Mouse (Mus musculus) embryonic facial prominence, embryonic 13.5 days (tissue): ENCODE data around the gene Map1lc3b. TPM values are rescaled to one million over a fixed set of nuclear protein-coding genes. Genes with fewer than 3 reads are reported as not detected.

Experiments
- ATAC-seq: fragments of 200-750 bp; cut with Nextera tagmentation; 2 replicates; pipeline ENCODE4 v1.8.0; 2017; ENCODE audit warnings: low read depth; ENCODE audit not compliant: insufficient number of reproducible peaks, insufficient read depth, low FRiP score, low TSS enrichment
- H3K27ac ChIP-seq: fragments of 300-500 bp; sonication (generic); 2 replicates; pipeline ENCODE4 v1.5.1; 2015; ENCODE audit warnings: moderate library complexity, mild to moderate bottlenecking, inconsistent platforms
- H3K27me3 ChIP-seq: fragments of 300-500 bp; sonication (generic); 2 replicates; pipeline ENCODE4 v1.6.1; 2015; ENCODE audit warnings: mild to moderate bottlenecking, inconsistent platforms
- H3K36me3 ChIP-seq: fragments of 300-500 bp; sonication (generic); 2 replicates; pipeline ENCODE4 v1.6.1; 2015; ENCODE audit warnings: mild to moderate bottlenecking, inconsistent platforms
- H3K4me1 ChIP-seq: fragments of 300-500 bp; sonication (generic); 2 replicates; pipeline ENCODE4 v1.6.1; 2015; ENCODE audit warnings: inconsistent platforms
- H3K4me2 ChIP-seq: fragments of 300-500 bp; sonication (generic); 2 replicates; pipeline ENCODE4 v1.6.1; 2015; ENCODE audit warnings: moderate library complexity, mild to moderate bottlenecking, inconsistent platforms
- H3K4me3 ChIP-seq: fragments of 300-500 bp; sonication (generic); 2 replicates; pipeline ENCODE4 v1.5.1; 2015; ENCODE audit warnings: mild to moderate bottlenecking, inconsistent platforms
- H3K9ac ChIP-seq: fragments of 300-500 bp; sonication (generic); 2 replicates; pipeline ENCODE4 v1.6.1; 2015; ENCODE audit warnings: mild to moderate bottlenecking, inconsistent platforms
- H3K9me3 ChIP-seq: fragments of 300-500 bp; sonication (generic); 2 replicates; pipeline ENCODE4 v1.6.1; 2016; ENCODE audit warnings: inconsistent platforms
- WGBS: fragments of 180-500 bp; shearing (Covaris S2); methylation state at CpG from one replicate; pipeline ENCODE4 v1.1.7; 2015; ENCODE audit warnings: mixed read lengths; 5-methylcytosine and 5-hydroxymethylcytosine counted together
- polyA plus RNA-seq: library from polyadenylated mRNA; unstranded; fragments of >200 nt; fragmentation: Nextera tagmentation; extraction: Ambion mirVana; gene quantifications from 2 replicates; pipeline ENCODE4 v1.2.1, GENCODE M21; 2015

The Map1lc3b gene
- polyA plus RNA-seq, 1 experiment from 2014 or later = 206 TPM

GRCm38 (mm10) chr8:121575661-121576060 lies 14.5 kb upstream of the Map1lc3b start:
- Histone ChIP-seq H3K9ac (peak overlapping the region; percentile 11; the same call in 1 of the 2 replicates), H3K9me3 (no peaks in the 10 kb centered on the region), H3K27me3 (no peaks in the 10 kb centered on the region), H3K27ac (no peak overlapping the region), H3K4me3 (no peak overlapping the region), H3K4me1 (peaks cover 33% of the 10 kb centered on the region), H3K4me2 (no peak overlapping the region), H3K36me3 (no peaks in the 10 kb centered on the region)
- no peak for ATAC-seq
- WGBS = 74% methylated on average over 3 of the region's 3 CpGs

DNA sequence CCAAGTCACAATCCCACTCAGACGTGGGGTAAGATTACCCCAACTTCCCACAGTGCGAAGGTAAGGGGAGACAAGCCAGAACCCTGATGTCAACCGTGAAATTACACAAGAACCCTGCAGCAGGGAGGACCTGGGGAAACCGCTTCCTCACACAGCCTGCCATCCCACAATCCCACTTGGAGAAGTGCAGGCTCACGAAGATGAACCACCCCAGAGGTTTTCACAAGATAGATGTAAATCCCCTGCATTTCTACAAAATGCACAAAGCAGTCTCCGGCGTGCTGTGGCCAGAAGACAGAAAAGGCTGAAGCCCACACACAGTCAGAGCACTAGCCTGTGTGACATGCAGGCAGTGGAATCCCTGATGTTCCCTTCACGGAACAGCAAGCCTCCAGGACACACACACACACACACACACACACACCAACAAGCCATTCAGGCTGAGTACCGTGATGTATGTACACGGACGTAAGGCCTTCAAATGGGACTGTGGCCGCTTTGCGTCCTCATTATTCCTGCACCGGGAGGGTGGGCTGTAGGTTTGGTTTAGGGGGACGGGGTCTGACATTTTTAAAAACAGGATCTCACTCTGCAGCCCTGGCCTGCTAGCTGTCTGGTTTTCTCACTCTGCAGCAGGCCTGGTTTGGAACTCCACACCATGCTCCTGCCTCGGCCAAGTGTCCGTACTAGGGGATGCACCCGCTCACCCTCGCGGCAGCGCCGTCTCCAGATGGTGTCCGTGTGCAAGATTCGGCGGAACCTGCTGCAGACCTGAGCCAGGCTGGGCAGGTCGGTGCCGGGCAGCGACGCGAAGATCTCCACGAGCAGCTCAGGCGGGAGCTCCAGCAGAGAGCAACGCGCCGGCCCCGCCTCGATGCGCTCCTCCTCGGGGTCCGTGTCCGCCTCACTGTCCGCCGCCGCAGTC lies 12.1 kb upstream of the Map1lc3b start:
- Histone ChIP-seq H3K27ac (peak overlapping the region; percentile 33; the same call in 1 of the 2 replicates), H3K36me3 (no peaks in the 10 kb centered on the region), H3K4me3 (peak overlapping the region; percentile 92), H3K9me3 (no peaks in the 10 kb centered on the region), H3K4me1 (peaks cover 31% of the 10 kb centered on the region), H3K4me2 (peak overlapping the region; percentile 90), H3K27me3 (no peaks in the 10 kb centered on the region), H3K9ac (peak overlapping the region; percentile 92)
- under 1% methylated on average over 44 of the region's 44 CpGs for WGBS
- peak; percentile 17 for ATAC-seq

DNA sequence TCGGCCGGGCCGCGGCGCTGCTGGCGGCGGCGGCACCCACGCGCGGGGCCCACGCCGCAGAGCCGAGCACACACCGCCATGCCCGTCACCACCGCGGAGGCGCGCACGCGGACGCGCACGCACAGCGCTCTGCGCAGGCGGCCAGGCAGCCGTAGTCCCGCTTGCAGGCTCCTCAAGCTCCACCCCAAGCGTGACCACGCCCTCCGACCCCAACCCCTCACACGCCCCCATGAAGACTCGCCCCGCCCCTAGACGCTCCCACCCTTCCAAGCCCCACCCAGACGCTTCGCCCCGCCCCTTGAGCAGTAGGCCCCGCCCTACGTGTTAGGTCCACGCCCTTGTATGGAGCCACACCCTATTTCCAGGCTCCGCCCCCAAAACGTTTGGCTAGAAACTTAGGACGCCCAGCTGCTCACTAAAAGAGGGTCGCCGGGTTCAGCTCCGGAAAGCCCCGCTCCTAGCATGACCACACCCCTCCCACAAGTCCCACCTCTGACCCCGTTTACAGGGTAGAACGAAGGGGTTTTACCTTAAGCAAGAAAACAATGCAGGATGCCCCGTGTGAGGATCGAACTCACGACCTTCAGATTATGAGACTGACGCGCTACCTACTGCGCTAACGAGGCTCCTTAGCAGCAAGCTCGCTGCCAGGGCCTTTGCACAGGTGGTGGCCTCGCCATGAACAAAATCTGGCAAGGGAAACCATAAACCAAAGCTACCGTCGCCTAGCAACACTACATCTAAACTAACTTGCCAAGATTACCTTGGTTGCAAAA lies 11.3 kb upstream of the Map1lc3b start, which contains the start of gene Fbxo31:
Gene Fbxo31 (minus strand): TSS at position 131 of the 776 bp plus-strand sequence.
- Histone ChIP-seq H3K4me3 (peak within 1 kb of the TSS; percentile 92), H3K4me1 (peaks cover 27% of the 10 kb centered on the region), H3K36me3 (no peaks in the 10 kb centered on the region), H3K9ac (peak within 1 kb of the TSS; percentile 92), H3K27ac (peak within 1 kb of the TSS; percentile 33; the same call in 1 of the 2 replicates), H3K4me2 (peak within 1 kb of the TSS; percentile 90), H3K9me3 (no peaks in the 10 kb centered on the region), H3K27me3 (no peaks in the 10 kb centered on the region)
- under 1% methylated on average over 62 of the region's 63 CpGs for WGBS
- ATAC-seq = peak; percentile 89

- WGBS = 26% methylated on average over 9 of the region's 9 CpGs
- H3K9me3 ChIP-seq = no peaks in the 10 kb centered on the region
- peaks cover 35% of the 10 kb centered on the region for H3K4me1 ChIP-seq
- H3K27ac ChIP-seq = no peak overlapping the region
- no peak overlapping the region for H3K4me3 ChIP-seq
- H3K4me2 ChIP-seq = no peak overlapping the region
- no peaks in the 10 kb centered on the region for H3K36me3 ChIP-seq
- H3K27me3 ChIP-seq = no peaks in the 10 kb centered on the region
- no peak for ATAC-seq
- no peak overlapping the region for H3K9ac ChIP-seq
Measured at GRCm38 (mm10) chr8:121580465-121580864, 9.7 kb upstream of the Map1lc3b start.

DNA sequence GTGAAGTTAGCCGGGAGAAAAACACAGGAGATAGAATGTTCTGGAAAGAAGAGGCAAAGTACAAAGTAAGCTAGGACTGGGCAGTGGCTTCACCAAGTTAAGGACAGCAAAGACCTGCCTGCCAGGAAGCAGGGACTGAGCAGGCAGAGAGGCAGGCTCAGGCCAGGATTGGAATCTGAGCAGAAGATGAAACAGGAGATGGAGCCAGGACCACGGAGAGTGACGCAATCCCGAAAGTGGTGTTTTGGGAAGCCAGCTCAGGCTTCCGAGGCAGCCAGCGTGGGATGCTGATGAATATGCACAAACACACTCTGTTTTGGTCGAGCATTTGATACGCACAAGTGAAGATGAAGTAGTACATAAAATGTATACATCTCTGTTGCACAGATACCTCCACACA lies 6.5 kb upstream of the Map1lc3b start:
- no peaks in the 10 kb centered on the region for H3K36me3 ChIP-seq
- no peak overlapping the region for H3K9ac ChIP-seq
- ATAC-seq = no peak
- H3K27ac ChIP-seq = no peak overlapping the region
- no peak overlapping the region for H3K4me3 ChIP-seq
- no peak overlapping the region for H3K4me2 ChIP-seq
- H3K4me1 ChIP-seq = peaks cover 8% of the 10 kb centered on the region; the same call in 1 of the 2 replicates
- WGBS = 46% methylated on average over 8 of the region's 8 CpGs
- no peaks in the 10 kb centered on the region for H3K9me3 ChIP-seq
- H3K27me3 ChIP-seq = no peaks in the 10 kb centered on the region

GRCm38 (mm10) chr8:121584730-121585129 lies 5.4 kb upstream of the Map1lc3b start:
- H3K9ac ChIP-seq = peak overlapping the region; percentile 73
- no peaks in the 10 kb centered on the region for H3K9me3 ChIP-seq
- 42% methylated on average over 13 of the region's 13 CpGs for WGBS
- no peak for ATAC-seq
- no peaks in the 10 kb centered on the region for H3K27me3 ChIP-seq
- peak overlapping the region; percentile 55 for H3K4me3 ChIP-seq
- H3K4me2 ChIP-seq = peak overlapping the region; percentile 62
- H3K4me1 ChIP-seq = peaks cover 12% of the 10 kb centered on the region
- no peak overlapping the region for H3K27ac ChIP-seq
- H3K36me3 ChIP-seq = no peaks in the 10 kb centered on the region

DNA sequence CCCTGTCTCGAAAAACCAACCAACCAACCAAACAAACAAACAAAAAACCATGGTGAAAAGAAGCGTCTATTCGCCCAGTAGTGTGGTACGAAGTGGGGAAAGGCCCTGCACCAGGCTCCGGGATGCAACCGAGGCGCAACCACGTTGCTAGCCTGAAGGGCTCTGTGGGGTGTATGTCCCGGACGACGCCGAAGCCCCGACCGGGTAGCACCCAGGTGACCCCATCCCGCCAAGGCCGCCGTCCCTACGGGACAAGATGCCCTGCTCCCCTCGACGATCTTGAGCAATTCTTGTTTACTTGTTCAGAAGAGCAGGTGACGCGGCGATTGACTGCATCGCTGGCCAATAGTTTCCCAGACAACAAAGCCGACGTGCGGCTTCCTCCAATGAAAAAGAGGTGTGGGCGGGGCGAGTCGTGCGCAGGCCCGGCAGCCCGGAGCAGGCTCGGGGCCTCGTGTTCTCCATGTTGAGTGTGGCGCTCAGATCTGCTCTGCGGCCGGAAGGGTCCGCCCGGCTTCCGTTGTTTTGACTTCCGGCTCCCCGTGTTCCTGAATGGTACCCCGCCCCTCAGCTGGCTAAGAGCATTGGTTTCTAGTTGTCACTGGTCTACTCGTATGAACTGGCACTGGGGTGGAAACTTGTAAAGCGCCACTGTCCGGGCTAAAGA lies 4.9 kb upstream of the Map1lc3b start:
- Histone ChIP-seq H3K36me3 (no peaks in the 10 kb centered on the region), H3K27me3 (no peaks in the 10 kb centered on the region), H3K4me1 (peaks cover 14% of the 10 kb centered on the region), H3K9ac (peak overlapping the region; percentile 73), H3K9me3 (no peaks in the 10 kb centered on the region), H3K27ac (no peak overlapping the region), H3K4me3 (peak overlapping the region; percentile 55), H3K4me2 (peak overlapping the region; percentile 62)
- ATAC-seq = peak; percentile 94
- WGBS = under 1% methylated on average over 47 of the region's 47 CpGs

DNA sequence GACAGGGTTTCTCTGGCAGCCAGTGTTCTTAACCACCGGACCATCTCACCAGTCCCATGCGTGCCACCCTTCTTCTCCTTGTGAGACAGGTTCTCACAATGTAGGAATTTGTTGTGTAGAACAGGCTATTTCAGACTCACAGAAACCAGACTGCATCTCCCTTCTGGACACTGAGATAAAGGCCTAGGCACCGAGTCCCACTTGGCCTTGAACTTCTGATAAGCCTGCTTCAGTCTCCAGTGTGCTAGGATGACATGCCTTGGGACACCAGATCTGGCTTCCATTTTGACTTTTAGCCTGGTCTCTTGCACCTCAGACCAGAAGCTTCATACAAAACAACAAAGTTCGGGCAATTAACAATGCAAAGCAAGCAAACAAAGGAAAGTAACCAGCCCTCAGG lies 1.4 kb upstream of the Map1lc3b start:
- Histone ChIP-seq H3K27me3 (no peaks in the 10 kb centered on the region), H3K4me1 (peaks cover 34% of the 10 kb centered on the region), H3K4me3 (no peak overlapping the region), H3K36me3 (peaks cover 6% of the 10 kb centered on the region), H3K9me3 (no peaks in the 10 kb centered on the region), H3K9ac (no peak overlapping the region), H3K4me2 (no peak overlapping the region), H3K27ac (no peak overlapping the region)
- no peak for ATAC-seq
- 83% methylated on average over 4 of the region's 4 CpGs for WGBS

DNA sequence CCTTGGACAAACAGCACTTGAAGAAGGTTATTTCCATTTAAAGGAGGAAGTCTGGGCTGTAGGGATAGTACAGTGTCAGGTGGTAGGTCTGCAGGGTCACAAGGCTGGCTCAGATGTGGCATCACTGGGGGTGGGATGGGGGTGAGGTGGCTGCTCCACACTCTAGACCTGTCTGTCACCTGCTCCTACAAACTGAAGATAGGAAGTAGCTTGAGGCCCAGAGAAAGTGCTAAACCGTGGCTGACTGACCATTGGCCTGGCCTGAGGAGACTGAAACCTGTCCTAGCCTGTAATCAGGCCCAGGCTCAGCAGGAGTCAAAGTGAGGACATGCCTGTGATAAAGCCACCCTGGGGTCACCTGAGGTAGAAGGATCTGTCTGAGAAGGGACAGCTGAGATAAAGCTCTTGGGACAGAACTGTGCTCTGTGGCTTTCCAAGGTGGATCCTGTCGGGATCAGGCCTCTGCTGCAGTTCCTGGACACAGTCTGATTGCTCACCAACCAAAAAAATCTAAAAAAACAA lies 895 bp upstream of the Map1lc3b start:
- WGBS = 24% methylated on average over 2 of the region's 2 CpGs
- Histone ChIP-seq H3K9me3 (no peaks in the 10 kb centered on the region), H3K27me3 (no peaks in the 10 kb centered on the region), H3K4me3 (no peak overlapping the region), H3K4me2 (peak overlapping the region; percentile 90; the same call in 1 of the 2 replicates), H3K4me1 (peaks cover 32% of the 10 kb centered on the region), H3K27ac (no peak overlapping the region), H3K36me3 (peaks cover 11% of the 10 kb centered on the region), H3K9ac (no peak overlapping the region)
- ATAC-seq = no peak

- no peaks in the 10 kb centered on the region for H3K27me3 ChIP-seq
- ATAC-seq = no peak
- peak overlapping the region; percentile 90 for H3K4me2 ChIP-seq
- H3K27ac ChIP-seq = peak overlapping the region; percentile 66
- H3K9me3 ChIP-seq = no peaks in the 10 kb centered on the region
- H3K36me3 ChIP-seq = peaks cover 31% of the 10 kb centered on the region
- WGBS = 13% methylated on average over 20 of the region's 20 CpGs
- peaks cover 26% of the 10 kb centered on the region for H3K4me1 ChIP-seq
- peak overlapping the region; percentile 84 for H3K4me3 ChIP-seq
- H3K9ac ChIP-seq = peak overlapping the region; percentile 93
Measured at GRCm38 (mm10) chr8:121591178-121592066, 1.3 kb downstream of the Map1lc3b start.
